Comparison of ENCODE assay signal across 21 mouse cellular contexts in genomic region chr6:100045109-100045508, GRCm38 (mm10).
DNase-seq lines count a peak whose midpoint lies in the region; ATAC-seq lines count a peak whose summit lies in the region.
"Had no signal": no experiment of that assay in that cellular context is flagged by ENCODE, and none has a peak within 500 bp of the region (broad histone marks: within the 10 kb centered on the region; RNA-seq: fewer than 3 reads in every experiment).

No protein-coding gene starts in this region.

- no peaks in the 10 kb centered on the region for H3K9me3 ChIP-seq in kidney, embryonic 14.5 days (ENCODE audit: control insufficient read depth, low read length)
- H3K9me3 ChIP-seq: embryonic facial prominence, embryonic 10.5 days; forebrain, embryonic 13.5 days; heart, embryonic 15.5 days had no signal

- H3K36me3 ChIP-seq in kidney, embryonic 14.5 days (ENCODE audit: control insufficient read depth, insufficient read depth, low read length), result no peaks in the 10 kb centered on the region
- H3K36me3 ChIP-seq: embryonic facial prominence, embryonic 10.5 days; G1E; heart, embryonic 15.5 days had no signal

- ATAC-seq in kidney, embryonic 14.5 days (ENCODE audit: low FRiP score, low TSS enrichment), result no peak
- ATAC-seq: CD4-positive, CD25-positive, alpha-beta regulatory T cell, adult 4 months; forebrain, embryonic 13.5 days; forebrain, postnatal 0 days had no signal

- H3K9ac ChIP-seq in kidney, embryonic 14.5 days (ENCODE audit: low read depth, low read length), result no peak overlapping the region
- H3K9ac ChIP-seq: forebrain, embryonic 13.5 days; forebrain, postnatal 0 days; heart, embryonic 15.5 days had no signal

- 81% methylated on average over 6 of the region's 6 CpGs for WGBS in kidney, embryonic 14.5 days

- peak; percentile 69 for DNase-seq in kidney, adult 11 months
- peak; percentile 17 for DNase-seq in lung, postnatal 36 days
- no peak for DNase-seq in lung, adult 18-20 months
- peak; percentile 6 to 61 for DNase-seq in kidney, postnatal 25 days
- DNase-seq in cerebellum, adult 9-11 months, result no peak
- DNase-seq in adrenal gland, postnatal 4 days (ENCODE audit: low spot score in 2 of 2), result no peak
- DNase-seq: adrenal gland, postnatal 10 days; B cell, adult 2 months; cerebellum, adult 18-20 months; cerebellum, postnatal 10 days; forebrain, postnatal 0 days; gastrocnemius, postnatal 14 days; heart, adult 2 months; heart, postnatal 14 days had no signal

- H3K4me1 ChIP-seq in kidney, embryonic 14.5 days (ENCODE audit: control insufficient read depth, insufficient read depth, low read length), result no peaks in the 10 kb centered on the region

- 0 out of 2 replicates have a peak, but pooled peaks cover 4% of the 10 kb centered on the region for H3K27me3 ChIP-seq in kidney, embryonic 14.5 days (ENCODE audit: control insufficient read depth, insufficient read depth, low read length)

- no peak overlapping the region for H3K4me3 ChIP-seq in kidney, embryonic 14.5 days (ENCODE audit: low read length)
- H3K4me3 ChIP-seq: embryonic facial prominence, embryonic 10.5 days; forebrain, embryonic 13.5 days; heart, adult 2 months; heart, embryonic 15.5 days had no signal

- no peak overlapping the region for H3K27ac ChIP-seq in kidney, embryonic 14.5 days (ENCODE audit: low read depth, low read length)
- H3K27ac ChIP-seq: embryonic facial prominence, embryonic 10.5 days; forebrain, embryonic 13.5 days; heart, adult 2 months; heart, embryonic 15.5 days had no signal

- H3K4me2 ChIP-seq in kidney, embryonic 14.5 days (replicated peaks; ENCODE audit: low read depth, low read length), result no peak overlapping the region
- H3K4me2 ChIP-seq: heart, embryonic 11.5 days; heart, embryonic 15.5 days had no signal

Comparison
In these comparisons a context has a peak if more than half of its experiments do, and no peak if none do; other contexts are left out.
1. DNase-seq: peak in kidney, adult 11 months (single experiment), lung, postnatal 36 days (single experiment) and kidney, postnatal 25 days (2 of 2); none in lung, adult 18-20 months (0 of 2), cerebellum, adult 9-11 months (single experiment) and adrenal gland, postnatal 4 days (0 of 2).